8 mouse cellular contexts compared by ENCODE assay signal in the genomic region with DNA sequence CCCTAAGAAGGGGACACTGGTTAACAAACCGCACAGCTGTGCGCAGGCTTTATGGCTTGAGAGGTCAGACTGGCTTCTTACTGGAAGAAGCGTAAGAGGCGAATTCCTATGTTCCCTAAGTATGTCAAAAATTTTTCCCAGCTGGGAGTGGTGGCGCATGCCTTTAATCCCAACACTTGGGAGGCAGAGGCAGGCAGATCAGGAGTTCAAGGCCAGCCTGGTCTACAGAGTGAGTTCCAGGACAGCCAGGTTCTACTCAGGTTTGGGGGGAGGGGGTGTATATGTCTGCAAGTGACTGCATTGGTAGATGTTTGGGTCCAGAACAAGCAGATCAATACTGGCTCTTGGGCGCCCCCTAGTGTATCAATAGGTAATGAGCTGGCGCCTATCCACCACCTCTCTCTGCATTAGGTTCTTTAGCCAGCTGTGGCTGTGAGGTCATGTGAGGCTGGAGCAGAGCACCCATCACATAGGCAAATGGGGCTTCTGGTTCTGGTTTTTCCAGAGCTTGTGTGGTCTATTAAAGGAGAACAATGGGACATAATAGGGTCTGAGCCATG. TPM values are rescaled to one million over a fixed set of nuclear protein-coding genes. Genes with fewer than 3 reads are reported as not detected.
DNase-seq lines count a peak whose midpoint lies in the region; ATAC-seq and TF ChIP-seq lines count a peak whose summit lies in the region.

No protein-coding gene starts in this region.

- ATAC-seq in forebrain, embryonic 11.5 days (replicated peaks; ENCODE audit: low FRiP score): no peak

- dilution Hi-C loops in CH12.LX (cut with MboI; ENCODE audit: extremely low pct_ligation_motif_present, extremely low pct_unique_long_range_greater_than_20kb, low sequenced_read_pairs): no loop called here

- peak; percentile 19 to 87; a peak in 2 of 4 replicates for TF ChIP-seq CTCF in CH12.LX (conservative IDR thresholded peaks at IDR 0.05 in 1 of 2, IDR thresholded peaks at IDR 0.05 in 1 of 2; ENCODE audit: low read depth in 2 of 2, low read length in 2 of 2)

- no peak overlapping the region for H3K9ac ChIP-seq in CH12.LX (ENCODE audit: insufficient read depth, low read depth)
- H3K9ac ChIP-seq in forebrain, embryonic 11.5 days (ENCODE audit: low read length): no peak overlapping the region

- peak; percentile 80 for TF ChIP-seq RAD21 in CH12.LX (IDR thresholded peaks at IDR 0.05; ENCODE audit: low read depth, low read length)

- no peak overlapping the region for H3K4me3 ChIP-seq in CH12.LX (replicated peaks in 1 of 3; ENCODE audit: low read depth in 2 of 3, low read length in 2 of 3, poor library complexity in 1 of 3)
- H3K4me3 ChIP-seq in forebrain, embryonic 11.5 days (ENCODE audit: low read depth, low read length): no peak overlapping the region
- H3K4me3 ChIP-seq in hindbrain, embryonic 10.5 days: no peak overlapping the region

- H3K36me3 ChIP-seq in CH12.LX (replicated peaks in 1 of 2; ENCODE audit: control insufficient read depth in 1 of 2, insufficient read depth in 1 of 2, low read length in 1 of 2): peaks cover 39 to 51% of the 10 kb centered on the region in 2 experiments
- no peaks in the 10 kb centered on the region; the same call in 1 of the 2 replicates for H3K36me3 ChIP-seq in forebrain, embryonic 11.5 days (ENCODE audit: control insufficient read depth, insufficient read depth, low read length)
- peaks cover 48% of the 10 kb centered on the region for H3K36me3 ChIP-seq in hindbrain, embryonic 10.5 days

- no peaks in the 10 kb centered on the region for H3K9me3 ChIP-seq in CH12.LX (replicated peaks; ENCODE audit: low read length)
- H3K9me3 ChIP-seq in forebrain, embryonic 11.5 days (ENCODE audit: control insufficient read depth, low read length): no peaks in the 10 kb centered on the region
- H3K9me3 ChIP-seq in hindbrain, embryonic 10.5 days: no peaks in the 10 kb centered on the region

- peak; percentile 86 for DNase-seq in CH12.LX (ENCODE audit: extremely low read depth)
- DNase-seq in brain, adult 2 months (ENCODE audit: low read depth, low spot score): peak; percentile 78
- peak; percentile 88 for DNase-seq in forebrain, embryonic 11.5 days (ENCODE audit: low spot score)
- DNase-seq in hindbrain, embryonic 10.5 days (ENCODE audit: low spot score): peak; percentile 83
- DNase-seq in layer of hippocampus, adult 9-11 months: peak; percentile 77
- DNase-seq in lung, postnatal 10 days: peak; percentile 81
- DNase-seq in ovary, postnatal 36 days (ENCODE audit: low spot score): peak; percentile 68
- DNase-seq in thymus, postnatal 14 days: peak; percentile 71

- no peak for TF ChIP-seq EP300 in CH12.LX (IDR thresholded peaks at IDR 0.05; ENCODE audit: low read length)

- H3K4me2 ChIP-seq in CH12.LX (ENCODE audit: insufficient read depth, low read depth, poor library complexity, severe bottlenecking): no peak overlapping the region
- no peak overlapping the region for H3K4me2 ChIP-seq in forebrain, embryonic 11.5 days (ENCODE audit: low read depth, low read length, severe bottlenecking)

- no peak overlapping the region for H3K27ac ChIP-seq in CH12.LX (ENCODE audit: insufficient read depth, low read depth)
- H3K27ac ChIP-seq in forebrain, embryonic 11.5 days (ENCODE audit: low read depth, low read length): no peak overlapping the region
- no peak overlapping the region for H3K27ac ChIP-seq in hindbrain, embryonic 10.5 days

- 62% methylated on average over 7 of the region's 7 CpGs for WGBS in forebrain, embryonic 11.5 days
- 66% methylated on average over 7 of the region's 7 CpGs for WGBS in hindbrain, embryonic 10.5 days

- TF ChIP-seq POLR2A in CH12.LX (IDR thresholded peaks at IDR 0.05; ENCODE audit: low read depth, low read length): no peak

- H3K79me2 ChIP-seq in CH12.LX (replicated peaks; ENCODE audit: control insufficient read depth, extremely low read depth, insufficient read depth, poor library complexity, severe bottlenecking): no peaks in the 10 kb centered on the region; the same call in 1 of the 2 replicates

- peaks cover 0 to 8% of the 10 kb centered on the region in 2 experiments; a peak in 2 of 4 replicates for H3K4me1 ChIP-seq in CH12.LX (ENCODE audit: control insufficient read depth in 1 of 2, insufficient read depth in 2 of 2)
- peaks cover 15% of the 10 kb centered on the region for H3K4me1 ChIP-seq in forebrain, embryonic 11.5 days (replicated peaks; ENCODE audit: control insufficient read depth, insufficient read depth, low read length)
- H3K4me1 ChIP-seq in hindbrain, embryonic 10.5 days (replicated peaks): peaks cover 29% of the 10 kb centered on the region

- in situ Hi-C loops in CH12.LX (cut with MboI; ENCODE audit: low pct_ligation_motif_present, low pct_unique_long_range_greater_than_20kb, low sequenced_read_pairs): no loop called here

- no peaks in the 10 kb centered on the region for H3K27me3 ChIP-seq in CH12.LX (replicated peaks)
- H3K27me3 ChIP-seq in forebrain, embryonic 11.5 days (ENCODE audit: control insufficient read depth, insufficient read depth, low read length): no peaks in the 10 kb centered on the region
- no peaks in the 10 kb centered on the region for H3K27me3 ChIP-seq in hindbrain, embryonic 10.5 days (ENCODE audit: insufficient read depth, poor library complexity, severe bottlenecking)

TF ChIP-seq in CH12.LX, 34 proteins besides CTCF, POLR2A, EP300 and RAD21:
- no peak for TF ChIP-seq MAFK (IDR thresholded peaks at IDR 0.05; ENCODE audit: insufficient replicate concordance, low read length)
- TF ChIP-seq BHLHE40 (IDR thresholded peaks at IDR 0.05; ENCODE audit: low read depth, low read length): peak; percentile 25; the same call in 1 of the 2 replicates
- no peak for TF ChIP-seq E2F4 (IDR thresholded peaks at IDR 0.05; ENCODE audit: insufficient replicate concordance, low read depth, low read length)
- 0 out of 2 replicates have a peak, but pooled peaks have one; percentile 17 for TF ChIP-seq NELFE (IDR thresholded peaks at IDR 0.05; ENCODE audit: low read depth, low read length)
- peak; percentile 79 for TF ChIP-seq SMC3 (IDR thresholded peaks at IDR 0.05; ENCODE audit: low read depth, low read length)
- TF ChIP-seq NRF1 (IDR thresholded peaks at IDR 0.05; ENCODE audit: low read depth, low read length): no peak

RNA-seq across cellular contexts. Expression of gene H1fx, which starts 16.3 kb away (rescaled TPM):
- total RNA-seq in CH12.LX (2012; rRNA removed) (0.08 TPM in 1 of 2 replicates, not detected in the other), CH12.LX (2014; rRNA removed) (not detected in 2 replicates)
- polyA plus RNA-seq in CH12.LX (2012; ENCODE audit: insufficient read length, low read depth): not detected in 2 replicates
- polyA plus RNA-seq in forebrain, embryonic 11.5 days (2014; fragmentation: Nextera tagmentation; extraction: Ambion mirVana): 144 and 158 TPM in 2 replicates
- 26.5 and 33.1 TPM in 2 replicates for polyA plus RNA-seq in hindbrain, embryonic 10.5 days (2016; fragmentation: Nextera tagmentation; extraction: Ambion mirVana)

RNA-seq across cellular contexts. Expression of gene Rab7, which starts 47.3 kb away (rescaled TPM):
- total RNA-seq in CH12.LX (2012; rRNA removed) (58.6 and 64.1 TPM in 2 replicates), CH12.LX (2014; rRNA removed) (56.4 and 68.9 TPM in 2 replicates)
- polyA plus RNA-seq in CH12.LX (2012; ENCODE audit: insufficient read length, low read depth): 361 and 367 TPM in 2 replicates
- polyA plus RNA-seq in forebrain, embryonic 11.5 days (2014; fragmentation: Nextera tagmentation; extraction: Ambion mirVana): 232 and 244 TPM in 2 replicates
- polyA plus RNA-seq in hindbrain, embryonic 10.5 days (2016; fragmentation: Nextera tagmentation; extraction: Ambion mirVana): 208 and 238 TPM in 2 replicates

Comparison
In these comparisons a context has a peak if more than half of its experiments do, and no peak if none do; other contexts are left out.
1. RNA of gene H1fx, which starts 16.3 kb away (polyA plus RNA-seq): 144 to 158 TPM in forebrain, embryonic 11.5 days and 26.5 to 33.1 TPM in hindbrain, embryonic 10.5 days; not detected in CH12.LX; every median in the first group is over 10 times any median in the second.
2. Peak in every context shown above with its lines, with median percentiles within 50 percentile points of each other: DNase-seq.